Mouse (Mus musculus) urinary bladder, adult 2 months (tissue): ENCODE data around the gene L3hypdh. TPM values are rescaled to one million over a fixed set of nuclear protein-coding genes. Genes with fewer than 3 reads are reported as not detected.

Experiments used
- DNase-seq: peaks from one replicate; pipeline ENCODE4 v3.0.0; 2022; ENCODE audit warnings: low spot score
- polyA plus RNA-seq: library from polyadenylated mRNA; depleted of rRNA; stranded (reverse); fragments of >200 nt; gene quantifications from 2 replicates; pipeline ENCODE4 v1.2.3, GENCODE M21; 2012; rRNA removed

The L3hypdh gene
- 18.4 and 21.0 TPM in 2 replicates for polyA plus RNA-seq

GRCm38 (mm10) chr12:72085329-72086165, at the start of gene L3hypdh, which contains the start of gene Jkamp:
Gene L3hypdh (minus strand): TSS chr12:72085439.
Gene Jkamp (plus strand): TSS chr12:72085589.
- DNase-seq: peak; percentile 94

GRCm38 (mm10) chr12:72129203-72129602, 44.0 kb upstream of the L3hypdh start:
- no peak for DNase-seq

- no peak for DNase-seq
These were observed 30.6 kb upstream of the L3hypdh start for GRCm38 (mm10) chr12:72115686-72116345.

- DNase-seq: no peak
These were observed 29.9 kb upstream of the L3hypdh start for GRCm38 (mm10) chr12:72115126-72115525.

GRCm38 (mm10) chr12:72104525-72105281, 19.5 kb upstream of the L3hypdh start:
- DNase-seq: no peak

GRCm38 (mm10) chr12:72104027-72104426, 18.8 kb upstream of the L3hypdh start:
- DNase-seq: no peak

DNA sequence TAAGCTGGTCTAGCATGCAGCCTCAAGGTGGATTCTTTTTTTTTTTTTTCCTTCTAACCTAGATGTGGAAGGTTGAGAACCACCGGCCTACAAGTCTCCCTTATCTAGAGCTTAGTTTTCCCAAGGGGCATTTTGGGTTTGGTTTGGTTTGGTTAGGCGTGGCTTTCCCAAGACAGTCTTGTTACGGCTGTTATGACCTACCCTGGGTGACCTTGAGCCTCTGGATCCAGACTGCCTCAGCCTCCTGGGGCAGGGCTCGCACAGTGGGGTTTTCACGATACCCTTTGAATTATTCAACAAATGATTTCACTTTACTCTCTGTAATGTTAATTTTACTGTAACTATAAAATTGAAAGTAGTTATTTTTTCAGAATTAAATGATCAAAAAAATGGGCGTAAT, 17.5 kb upstream of the L3hypdh start:
- no peak for DNase-seq

- no peak for DNase-seq
These were observed 11.7 kb upstream of the L3hypdh start for GRCm38 (mm10) chr12:72096966-72097365.

GRCm38 (mm10) chr12:72089802-72090201, 4.6 kb upstream of the L3hypdh start:
- no peak for DNase-seq

DNA sequence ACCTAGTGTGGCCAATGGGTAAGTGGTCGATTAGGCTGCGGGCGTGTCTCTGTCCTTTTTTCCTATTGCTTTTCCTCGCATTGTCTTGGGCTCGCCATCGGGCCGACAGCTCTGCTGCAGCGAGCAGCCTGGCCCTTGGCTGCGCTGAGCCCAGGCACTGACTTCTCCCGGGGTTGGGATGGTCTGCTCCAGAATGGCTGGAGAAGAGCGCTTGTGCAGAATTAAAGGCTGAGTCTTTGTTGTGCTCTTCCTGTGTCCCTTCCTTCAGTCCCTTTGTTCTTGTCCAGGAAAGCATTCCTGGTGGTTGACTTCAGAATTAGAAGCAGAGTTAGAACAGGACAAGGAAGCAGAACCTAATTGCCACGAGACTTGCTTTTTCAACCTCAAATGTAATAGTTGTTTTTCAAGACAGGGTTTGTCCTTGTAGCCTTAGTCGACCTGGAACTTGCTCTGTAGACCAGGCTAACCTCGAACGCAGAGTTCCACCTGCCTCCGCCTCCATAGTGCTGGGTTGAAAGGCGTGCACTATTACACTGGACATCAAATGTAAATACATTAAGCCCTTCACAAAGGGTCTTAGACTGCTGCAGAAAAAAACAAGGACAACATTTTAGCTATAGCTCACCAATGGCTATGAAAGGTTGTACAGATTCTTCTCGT, 1.1 kb upstream of the L3hypdh start:
- DNase-seq: no peak

DNA sequence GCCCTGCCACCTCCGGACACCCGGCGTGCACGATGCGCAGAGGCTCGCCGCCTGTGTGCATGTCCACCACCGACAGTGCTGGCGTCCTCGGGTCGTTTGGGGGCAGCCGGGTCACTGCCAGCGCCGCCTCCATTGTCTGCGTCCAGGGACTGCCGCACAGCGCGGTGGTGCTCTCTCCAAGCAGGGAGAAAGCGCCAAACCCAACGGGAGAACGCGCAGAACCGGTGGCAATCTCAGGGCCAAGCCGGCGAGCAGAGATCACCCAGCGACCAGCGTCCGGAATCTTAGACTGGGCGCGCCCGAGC, 263 bp downstream of the L3hypdh start:
- no peak for DNase-seq

DNA sequence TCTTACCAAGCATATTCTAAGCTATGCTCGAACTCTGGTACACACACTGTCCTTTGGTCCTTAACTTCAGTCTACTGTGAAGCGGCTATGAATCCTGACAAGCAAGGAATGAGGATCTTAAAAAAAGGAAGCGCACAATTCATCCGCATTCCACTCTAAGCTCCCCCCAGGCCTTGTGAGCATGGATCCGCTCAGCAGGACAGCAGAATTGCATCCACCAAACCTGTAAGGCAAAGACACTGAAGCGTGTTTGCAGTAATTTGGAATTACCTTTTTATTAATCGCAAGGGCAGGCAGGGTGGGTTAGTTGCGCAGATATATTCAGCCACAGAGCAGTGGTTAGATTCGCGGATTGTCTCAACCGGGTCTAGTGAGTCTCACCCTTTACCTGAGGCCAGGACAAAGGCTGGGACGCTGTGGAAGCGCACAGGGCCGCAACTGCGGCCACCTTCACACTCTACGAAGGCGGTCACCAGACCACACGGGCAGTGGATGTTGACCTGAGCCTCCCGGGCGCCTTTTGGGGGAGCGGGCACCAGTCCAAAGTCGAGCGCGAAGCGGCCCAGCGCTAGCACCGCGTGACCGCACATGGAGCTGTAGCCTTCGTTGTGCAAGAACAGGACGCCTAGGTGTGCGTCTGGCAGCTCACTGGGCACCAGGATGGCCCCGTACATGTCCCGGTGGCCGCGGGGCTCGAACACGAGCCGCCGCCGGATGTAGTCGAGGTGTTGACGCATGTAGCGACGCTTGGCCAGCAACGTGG, 797 bp downstream of the L3hypdh start:
- DNase-seq: peak; percentile 55

DNA sequence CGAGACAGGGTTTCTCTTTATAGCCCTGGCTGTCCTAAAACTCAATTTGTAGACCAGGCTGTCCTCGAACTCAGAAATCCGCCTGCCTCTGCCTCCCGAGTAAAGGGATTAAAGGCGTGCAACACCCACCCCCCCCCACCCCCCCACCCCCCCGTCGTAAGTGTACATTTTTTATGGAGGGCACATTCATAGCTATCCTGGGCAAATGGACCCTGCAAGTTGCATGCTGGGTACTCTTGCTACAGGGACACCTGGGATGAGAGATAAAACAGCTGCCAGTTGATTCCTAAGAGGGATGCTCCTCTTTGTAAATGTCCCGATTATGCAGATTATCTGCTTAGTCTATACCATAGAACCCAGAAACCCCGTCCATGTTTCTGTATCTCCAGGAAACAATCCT, 2.0 kb downstream of the L3hypdh start:
- no peak for DNase-seq

GRCm38 (mm10) chr12:72082370-72082769, 2.9 kb downstream of the L3hypdh start:
- no peak for DNase-seq

GRCm38 (mm10) chr12:72081961-72082360, 3.3 kb downstream of the L3hypdh start:
- no peak for DNase-seq

DNA sequence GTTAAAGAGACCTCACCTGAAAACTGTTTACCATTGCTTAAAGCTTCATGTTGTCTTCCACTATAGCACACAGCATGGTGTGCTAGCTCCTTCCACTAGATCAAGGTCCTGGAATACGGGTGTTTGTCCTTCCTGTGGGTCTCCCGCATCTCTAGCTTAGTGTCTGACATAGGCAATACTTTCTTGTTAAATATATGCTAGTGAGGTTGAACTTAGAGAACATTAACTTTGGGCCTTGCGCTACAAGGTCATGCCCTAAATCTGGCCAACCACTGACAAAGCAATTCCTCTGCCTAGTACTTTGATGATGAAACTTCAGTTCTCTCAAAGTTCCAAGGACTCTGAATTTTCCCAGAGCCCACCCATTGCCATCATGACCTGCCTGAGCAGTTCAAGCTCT, 7.0 kb downstream of the L3hypdh start:
- DNase-seq: no peak

DNA sequence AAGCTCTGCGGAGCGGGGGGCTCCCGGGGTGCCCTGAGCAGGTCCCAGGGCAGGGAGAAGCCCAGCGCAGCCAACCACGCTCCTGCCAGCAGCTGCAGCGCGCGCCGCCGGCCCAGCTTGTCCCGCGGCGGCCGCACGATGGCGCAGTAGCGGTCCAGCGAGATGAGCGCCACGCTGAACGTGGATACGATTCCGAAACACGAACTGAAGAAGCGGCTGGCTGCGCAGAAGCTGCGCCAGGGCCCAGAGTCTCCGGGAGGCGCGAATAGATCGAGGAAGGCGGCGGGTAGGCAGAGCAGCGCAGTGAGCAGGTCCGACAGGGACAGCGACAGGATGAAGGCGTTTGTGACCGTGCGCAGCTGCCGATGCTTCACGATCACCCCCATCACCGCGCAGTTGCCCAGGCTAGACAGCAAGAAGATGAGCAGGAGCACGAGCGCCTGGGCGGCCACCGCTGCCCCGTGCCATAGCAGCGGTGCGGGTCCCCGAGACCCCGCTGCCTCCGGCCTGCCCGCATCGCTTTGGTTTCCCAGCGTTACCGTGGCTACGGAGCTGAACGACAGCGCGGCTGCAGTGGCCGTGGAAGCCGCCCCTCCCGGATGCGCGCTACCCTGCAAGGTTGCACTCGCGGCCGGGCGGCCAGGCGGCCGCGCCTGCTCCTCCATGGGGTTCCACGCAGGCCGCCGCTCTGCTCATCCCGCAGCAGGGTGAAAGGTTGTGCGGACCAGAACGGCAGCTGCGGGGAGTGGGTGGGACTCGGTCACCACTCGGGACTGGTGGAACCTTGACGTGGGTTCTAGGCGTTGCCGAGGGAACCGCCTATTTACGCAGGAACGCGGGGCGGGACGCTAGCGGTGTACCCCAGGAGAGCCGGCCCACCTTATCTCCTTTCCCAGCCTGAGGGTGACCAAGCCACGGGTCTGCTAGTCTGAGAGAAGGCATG, 14.6 kb downstream of the L3hypdh start, which contains the start of gene Gpr135:
Gene Gpr135, minus strand, starts transcription at position 799 of the 943 bp plus-strand sequence.
- DNase-seq: peak; percentile 72

- DNase-seq: no peak
These were observed 15.5 kb downstream of the L3hypdh start for GRCm38 (mm10) chr12:72069626-72070326.

GRCm38 (mm10) chr12:72057780-72058179, 27.5 kb downstream of the L3hypdh start:
- no peak for DNase-seq
